Mouse (Mus musculus) thymus, adult 2 months (tissue): ENCODE measurements at regions not wholly inside any gene's neighbourhood (a gene's known extent, or its start where the extent isn't known, plus 50 kb on each side); places are given as distances from the start of the nearest gene placed in this dataset.

Experiments
- CTCF ChIP-seq: fragments of 200-500 bp; IDR thresholded peaks from 2 replicates; pipeline ENCODE4 v1.5.1; 2012; ENCODE audit warnings: mild to moderate bottlenecking, control low read depth, low read length, moderate library complexity, borderline replicate concordance; ENCODE audit not compliant: control insufficient read depth, poor library complexity, insufficient read depth; ENCODE audit errors: extremely low read depth
- POLR2A ChIP-seq: fragments of 200-500 bp; IDR thresholded peaks from 2 replicates; pipeline ENCODE4 v1.6.1; 2012; ENCODE audit warnings: mild to moderate bottlenecking, low read length, control low read depth, moderate library complexity; ENCODE audit not compliant: control insufficient read depth, poor library complexity, insufficient read depth; ENCODE audit errors: extremely low read depth

- TF ChIP-seq CTCF = no peak
- no peak for TF ChIP-seq POLR2A
These were observed 176.1 kb downstream of the Gadd45g start for GRCm38 (mm10) chr13:52022529-52022928.
